Mouse (Mus musculus) lung, adult 18-20 months (tissue): ENCODE data around the gene Acot9.

ENCODE experiments used
- DNase-seq, 2 experiments: peaks; one replicate each; pipeline ENCODE4 v3.0.0; 2022; ENCODE audit warnings: mixed read lengths in 2 of 2

Acot9 gene

DNA sequence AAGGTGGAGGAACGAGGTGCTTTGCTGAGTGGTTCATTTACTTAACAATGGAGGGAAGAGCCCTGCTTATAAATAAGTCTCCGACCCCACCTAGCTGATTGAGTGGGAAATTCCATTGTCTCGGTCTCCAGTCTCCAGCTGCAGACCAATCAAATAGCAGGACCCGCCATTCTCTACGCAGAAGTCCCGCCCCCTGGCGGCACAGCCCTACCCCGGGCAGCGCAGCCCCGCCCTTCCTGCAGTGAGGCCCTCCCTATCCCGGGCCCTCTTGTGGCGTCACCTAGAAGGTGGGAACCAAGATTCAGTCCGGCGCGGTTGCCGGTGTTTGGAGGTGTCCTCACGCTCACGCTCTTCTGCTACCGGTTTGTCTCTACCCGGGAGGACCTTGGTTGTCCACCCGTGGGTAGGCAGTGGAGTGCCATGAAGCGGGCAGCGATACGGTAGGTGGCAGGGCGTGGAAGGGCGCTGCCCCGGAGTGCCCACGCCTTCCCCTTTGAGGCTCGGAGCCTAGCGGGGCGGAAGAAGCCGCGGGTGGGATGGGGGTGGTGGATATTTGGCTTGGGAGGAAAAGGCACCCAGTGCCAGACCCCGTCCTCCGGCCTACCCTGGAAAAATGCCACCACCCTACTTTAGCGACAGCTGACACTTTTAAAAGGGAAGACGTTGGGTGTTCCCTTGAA lies at the start of gene Acot9:
Gene Acot9, plus strand, starts transcription at position 209 of the 680 bp plus-strand sequence.
- peak; percentile 92 for DNase-seq

- peak in 1 of 2 experiments; percentile 50 for DNase-seq
Observed at GRCm38 (mm10) chrX:155214291-155215136, 47.7 kb upstream of the Acot9 start.

DNA sequence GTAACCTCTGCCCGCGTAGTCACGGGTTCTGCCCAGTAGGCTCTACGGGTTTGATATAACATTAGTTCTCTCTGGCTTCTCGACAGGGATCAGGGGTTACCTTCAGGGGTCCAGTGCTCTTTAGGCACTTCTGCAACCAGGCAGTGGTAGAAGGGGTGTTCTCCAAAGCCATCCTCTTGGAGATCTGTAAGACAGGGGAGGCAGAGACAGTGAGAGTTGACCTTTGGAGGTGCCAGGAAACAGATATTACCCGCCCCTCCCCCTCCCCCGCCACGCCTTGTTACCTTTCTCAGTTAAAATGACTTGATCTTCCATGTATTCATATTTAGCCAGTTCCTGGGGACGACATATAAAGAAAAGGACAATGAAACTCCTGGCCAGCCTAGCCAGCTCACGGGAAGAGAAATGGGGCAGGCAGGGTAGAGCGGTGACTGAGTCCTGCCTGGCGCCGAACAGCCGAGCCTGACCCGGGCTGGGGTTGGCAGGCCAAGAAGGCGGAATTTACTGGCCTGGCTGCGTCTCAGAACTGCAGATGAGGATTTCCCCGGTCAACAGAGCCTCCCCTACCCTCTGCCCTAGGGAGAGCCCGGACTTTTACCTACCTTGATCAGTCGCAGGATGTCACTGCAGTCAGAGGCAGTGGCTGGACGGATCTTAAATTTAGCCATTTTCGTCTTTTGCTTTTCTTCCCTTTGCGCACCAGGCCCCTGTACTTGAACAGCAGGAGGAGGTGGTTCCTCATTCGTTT lies 46.6 kb upstream of the Acot9 start:
- DNase-seq, result peak; percentile 13 to 29

- peak; percentile 96 for DNase-seq
Observed at GRCm38 (mm10) chrX:155216271-155216670, 46.0 kb upstream of the Acot9 start, which contains the start of gene Sat1. Gene Sat1, minus strand, starts transcription at chrX:155216449.

- DNase-seq, result peak in 1 of 2 experiments; percentile 34
Observed at GRCm38 (mm10) chrX:155218277-155218676, 44.0 kb upstream of the Acot9 start.

GRCm38 (mm10) chrX:155256856-155257255 lies 5.4 kb upstream of the Acot9 start:
- DNase-seq, result no peak

DNA sequence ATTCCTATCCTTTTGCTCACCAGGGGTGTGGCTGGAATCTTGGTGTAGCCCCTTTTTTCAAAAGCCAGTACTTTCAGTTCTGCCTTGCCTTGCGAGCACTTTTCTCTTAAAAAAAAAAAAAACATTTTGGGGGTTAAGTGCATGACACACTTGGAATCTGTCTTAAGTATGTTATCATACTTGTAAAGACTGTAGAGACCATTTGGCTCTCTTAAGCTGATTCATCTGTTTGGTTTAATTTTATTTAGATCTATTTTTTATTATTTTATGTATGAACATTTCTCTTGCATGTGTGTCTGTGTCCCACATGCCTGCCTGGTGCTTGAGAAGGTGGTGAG lies 641 bp downstream of the Acot9 start:
- DNase-seq, result no peak

DNA sequence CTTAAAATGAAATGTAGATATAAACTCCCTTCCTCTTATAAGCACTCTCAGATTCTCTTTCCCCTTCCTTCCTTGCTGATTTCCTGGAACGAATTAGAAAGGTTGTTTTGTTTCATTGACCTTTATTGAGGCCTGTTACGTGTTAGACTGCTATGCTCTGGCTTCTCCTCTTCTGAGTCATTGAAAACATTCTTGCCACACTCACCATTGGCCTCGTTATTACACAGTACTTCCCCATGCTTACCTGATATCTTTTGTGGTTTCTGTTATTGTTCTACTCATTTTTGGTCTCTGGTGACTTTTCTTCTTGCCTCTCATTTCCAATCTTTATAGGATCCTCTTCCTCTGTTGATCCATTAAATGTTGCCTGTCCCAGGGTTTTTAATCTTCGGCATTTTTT lies 16.2 kb downstream of the Acot9 start:
- peak in 1 of 2 experiments; percentile 6 for DNase-seq

GRCm38 (mm10) chrX:155280427-155281044 lies 18.3 kb downstream of the Acot9 start:
- peak in 1 of 2 experiments; percentile 5 for DNase-seq

DNA sequence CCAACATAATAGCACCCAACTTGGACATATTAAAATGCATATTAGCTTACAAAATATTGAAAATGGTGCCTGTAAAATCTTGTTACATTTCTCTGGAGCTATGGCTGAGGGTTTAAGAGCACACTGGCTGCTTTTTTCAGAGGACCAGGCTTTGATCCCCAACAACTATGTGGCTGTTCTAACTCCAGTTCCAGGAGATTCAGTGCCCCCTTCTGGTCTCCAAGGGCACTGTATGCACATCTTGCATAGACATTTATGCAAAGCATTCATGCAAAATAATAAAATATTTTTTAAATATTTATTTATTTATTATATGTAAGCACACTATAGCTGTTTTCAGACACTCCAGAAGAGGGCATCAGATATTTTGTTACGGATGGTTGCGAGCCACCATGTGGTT lies 44.1 kb downstream of the Acot9 start:
- no peak for DNase-seq

GRCm38 (mm10) chrX:155318005-155318404 lies 55.8 kb downstream of the Acot9 start:
- peak in 1 of 2 experiments; percentile 7 for DNase-seq

GRCm38 (mm10) chrX:155337567-155337904 lies 75.3 kb downstream of the Acot9 start:
- no peak for DNase-seq

DNA sequence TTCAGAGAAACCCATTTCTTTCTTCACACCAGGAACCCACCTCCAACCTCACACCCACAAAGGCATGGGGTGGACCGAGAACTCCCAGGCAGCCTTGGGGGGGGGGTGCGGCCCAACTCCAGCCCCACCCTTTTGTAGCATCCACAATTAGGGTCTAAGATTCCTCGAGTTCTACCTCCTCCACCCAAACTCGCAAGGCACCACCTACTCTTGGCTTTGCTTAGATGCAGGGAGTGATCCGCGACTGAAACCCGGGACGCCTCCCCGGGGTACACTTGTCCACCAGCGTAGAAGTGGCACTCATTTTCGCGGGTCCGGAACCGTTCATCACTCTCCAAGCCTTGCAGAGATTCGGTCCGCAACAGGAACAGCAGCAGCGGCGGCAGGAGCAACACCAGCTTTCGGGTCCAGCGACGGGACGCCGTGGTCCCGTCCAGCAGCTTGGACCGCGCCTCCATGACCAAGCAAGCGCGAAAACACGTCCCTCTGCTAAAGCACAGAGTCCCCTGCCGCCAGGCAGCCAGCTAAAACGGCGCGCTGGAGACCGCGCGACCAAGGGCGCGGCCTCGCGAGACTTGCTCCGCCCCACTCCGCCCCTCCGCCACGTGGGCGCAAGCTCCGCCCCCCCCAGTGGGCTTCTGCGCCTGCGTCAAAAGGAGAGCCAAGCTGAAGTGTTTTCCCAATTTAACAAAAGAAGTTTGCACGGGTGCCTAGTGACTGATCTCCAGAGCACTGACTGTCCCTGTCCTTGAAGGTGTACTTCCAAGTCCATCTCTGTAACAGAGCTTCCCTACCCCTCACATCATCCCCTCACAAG lies 75.9 kb downstream of the Acot9 start:
- DNase-seq, result peak; percentile 81 to 82

DNA sequence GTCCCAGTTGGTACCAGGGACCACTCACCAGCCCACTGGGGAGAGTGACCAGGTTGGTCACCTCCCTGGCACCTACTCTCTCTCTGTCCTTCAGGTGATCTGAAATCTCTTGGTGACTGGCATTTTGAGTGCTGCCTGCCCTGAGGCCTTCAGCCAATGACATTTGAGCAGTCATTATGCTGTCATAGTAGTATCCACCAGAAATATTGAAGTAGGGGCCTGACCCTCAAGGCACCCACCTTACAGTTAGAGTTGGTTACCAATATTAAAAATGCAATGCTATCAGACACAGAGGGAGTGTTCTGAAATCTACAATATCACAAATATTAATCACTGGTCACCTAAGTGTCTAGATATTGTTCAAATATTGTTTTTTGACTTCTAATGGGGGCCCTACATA lies 78.4 kb downstream of the Acot9 start, which contains the start of gene Prdx4:
Gene Prdx4, minus strand, starts transcription at position 101 of the 400 bp plus-strand sequence.
- no peak for DNase-seq

DNA sequence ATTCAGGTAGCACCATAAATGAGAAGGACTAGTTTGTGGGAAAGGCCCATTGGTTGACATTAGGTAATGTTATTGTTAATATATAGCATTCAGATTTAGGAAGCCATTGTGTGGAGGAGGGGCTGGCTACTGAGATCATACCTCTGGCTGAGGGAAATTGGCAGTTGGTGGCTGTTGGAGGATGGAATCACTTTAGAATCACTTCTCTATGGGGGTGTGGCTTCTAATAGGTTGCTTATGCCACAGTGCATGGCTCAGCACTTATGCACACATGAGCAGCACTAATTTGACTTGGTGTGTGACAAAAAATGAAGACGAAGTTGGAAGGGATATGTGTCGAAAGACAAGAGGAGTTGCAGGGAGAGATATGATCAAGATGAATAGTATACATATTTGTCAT lies 84.0 kb downstream of the Acot9 start:
- DNase-seq, result no peak
